Mouse (Mus musculus) Patski (cell line): ENCODE measurements around the gene Insl5. TPM values are rescaled to one million over a fixed set of nuclear protein-coding genes. Genes with fewer than 3 reads are reported as not detected.

ENCODE experiments used
- ATAC-seq: fragments of 100-300 bp; one replicate; pipeline ENCODE4 v1.8.0; 2021
- CTCF ChIA-PET: fragments of 350-600 bp; sonication (Branson Sonifier 250); formaldehyde crosslinking; loops from one replicate; lab custom pipeline; 2022; ENCODE audit warnings: inconsistent platforms; lab: Charles Lee
- POLR2A ChIA-PET: fragments of 350-600 bp; sonication (Branson Sonifier 250); formaldehyde crosslinking; loops from one replicate; lab custom pipeline; 2022; ENCODE audit warnings: antibody characterized with exemption, inconsistent platforms; lab: Charles Lee
- DNase-seq: peaks from one replicate; pipeline ENCODE4 v3.0.0-alpha.2; 2011; ENCODE audit warnings: low read depth, low spot score
- H3K27me3 ChIP-seq: fragments of 371-371 bp; one replicate; pipeline ENCODE4 v1.5.1; 2021
- CTCF ChIP-seq: fragments of 100-300 bp; IDR thresholded peaks from one replicate; pipeline ENCODE4 v1.5.1; 2021
- in situ Hi-C: fragments of 300-500 bp; cut with MboI; formaldehyde crosslinking; loops from 3 replicates; pipeline ENCODE4 v1.11.1; 2018; ENCODE audit warnings: low pct_unique_long_range_greater_than_20kb, mixed read lengths
- polyA plus RNA-seq: library from polyadenylated mRNA; unstranded; gene quantifications from one replicate; pipeline ENCODE4 v1.2.3, GENCODE M21; 2021

Gene Insl5
- polyA plus RNA-seq, 1 experiment from 2014 or later, result not detected

DNA sequence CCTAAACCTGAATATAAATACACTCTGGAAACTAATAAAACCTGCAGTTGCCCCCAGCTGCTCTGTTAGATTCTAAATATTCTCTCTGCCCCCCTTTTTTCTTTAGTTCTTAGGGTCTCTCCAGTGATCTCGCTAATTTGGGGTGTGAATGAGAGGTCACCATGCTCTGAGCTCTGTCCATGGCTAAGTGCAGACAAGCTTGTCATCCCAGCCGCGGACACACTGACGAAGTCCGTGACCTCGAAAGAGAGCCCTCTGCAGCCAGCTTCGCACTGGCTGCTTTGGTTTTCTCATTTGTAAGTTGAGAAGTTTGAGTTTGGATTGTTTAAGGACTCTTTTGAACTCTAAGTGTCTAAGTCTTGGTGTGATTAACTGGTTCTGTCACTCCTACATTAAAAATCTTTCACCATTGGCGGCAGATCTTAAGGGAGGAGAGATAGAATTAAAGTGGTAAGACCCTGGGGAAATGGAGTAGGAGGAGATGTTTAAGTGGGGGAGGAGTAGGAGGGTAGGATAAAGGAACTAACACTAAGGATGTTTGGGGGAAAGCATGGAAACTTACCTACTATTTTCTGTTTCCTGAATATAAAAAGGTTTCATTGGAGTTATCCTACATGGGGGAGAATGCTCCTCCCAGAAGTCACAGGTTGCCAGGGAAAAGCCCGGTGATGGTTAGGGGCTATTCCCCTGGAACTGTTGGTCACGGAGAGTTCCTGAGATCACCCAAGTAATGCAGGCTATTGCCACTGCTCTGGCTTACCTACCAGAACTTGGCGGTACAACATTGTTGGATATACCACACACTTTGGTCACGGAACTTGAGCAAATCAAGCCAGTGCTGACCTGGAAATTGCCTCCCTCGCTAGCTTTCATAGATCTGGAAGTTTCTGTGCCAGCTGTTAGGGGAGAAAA is 1.8 kb upstream of the Insl5 start:
- H3K27me3 ChIP-seq, result no peaks in the 10 kb centered on the region
- ChIA-PET POLR2A (no interaction called here), CTCF (interaction anchor here (0.5 kb wide), 1 partner anchor 8 kb away, joined by 3 read pairs; no protein-coding TSS in a partner anchor)
- DNase-seq, result no peak
- TF ChIP-seq CTCF, result no peak
- ATAC-seq, result no peak
- in situ Hi-C loops, result no loop called here

GRCm38 (mm10) chr4:103027745-103028144 is 1.1 kb upstream of the Insl5 start:
- ChIA-PET CTCF (interaction anchor here (0.5 kb wide), 1 partner anchor 9 kb away, joined by 3 read pairs; no protein-coding TSS in a partner anchor), POLR2A (no interaction called here)
- no peaks in the 10 kb centered on the region for H3K27me3 ChIP-seq
- TF ChIP-seq CTCF, result no peak
- in situ Hi-C loops, result no loop called here
- ATAC-seq, result no peak
- DNase-seq, result no peak

DNA sequence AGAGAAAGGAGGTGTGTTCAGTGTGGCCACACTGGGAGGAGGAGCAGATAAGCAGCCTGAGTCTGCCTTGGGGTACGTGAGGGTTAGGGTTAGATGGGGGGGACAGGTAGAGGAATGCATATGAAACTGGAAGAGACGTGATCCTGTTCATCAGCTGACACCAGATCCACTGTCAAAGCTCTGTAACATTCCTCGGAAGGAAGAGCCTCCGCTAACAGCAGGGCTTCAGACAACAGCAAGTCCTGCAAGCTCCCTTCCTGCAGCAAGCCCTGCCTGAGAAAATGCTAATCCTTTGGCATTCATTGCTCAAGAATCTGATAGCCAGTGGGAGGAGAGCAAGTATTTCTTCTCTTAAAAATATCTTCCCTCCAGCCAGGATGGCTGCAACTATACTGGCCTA is 13.2 kb downstream of the Insl5 start:
- no peak for TF ChIP-seq CTCF
- ChIA-PET POLR2A (no interaction called here), CTCF (interaction anchor here (0.7 kb wide), 1 partner anchor 87 kb away, joined by 3 read pairs; no protein-coding TSS in a partner anchor)
- ATAC-seq (no peak), DNase-seq (no peak)
- no peaks in the 10 kb centered on the region for H3K27me3 ChIP-seq
- in situ Hi-C loops, result no loop called here

DNA sequence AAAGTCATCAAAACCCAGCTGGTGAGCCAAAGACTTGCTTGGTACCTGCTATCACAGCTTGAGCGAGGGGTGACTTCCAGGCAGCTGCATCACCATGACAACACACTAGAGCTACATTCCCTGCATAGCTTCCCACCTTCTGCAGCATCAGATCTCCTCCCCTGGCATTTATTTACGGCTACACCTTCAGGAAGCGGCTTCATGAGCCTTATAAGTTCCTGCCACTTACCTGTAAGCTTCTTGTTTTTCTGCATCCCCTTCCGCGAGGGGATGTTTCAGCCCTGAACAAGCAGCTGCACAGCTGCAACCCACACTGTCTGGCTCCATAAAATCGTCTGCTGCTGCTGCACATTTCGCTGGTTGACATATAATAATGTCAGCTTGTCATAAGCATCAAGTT is 14.8 kb downstream of the Insl5 start:
- no peaks in the 10 kb centered on the region for H3K27me3 ChIP-seq
- in situ Hi-C loops, result no loop called here
- ATAC-seq (no peak), DNase-seq (no peak)
- POLR2A ChIA-PET, result interaction anchor here (0.6 kb wide), 1 partner anchor 154 kb away, joined by 3 read pairs; no protein-coding TSS in a partner anchor
- CTCF ChIA-PET, result no interaction called here
- no peak for TF ChIP-seq CTCF

DNA sequence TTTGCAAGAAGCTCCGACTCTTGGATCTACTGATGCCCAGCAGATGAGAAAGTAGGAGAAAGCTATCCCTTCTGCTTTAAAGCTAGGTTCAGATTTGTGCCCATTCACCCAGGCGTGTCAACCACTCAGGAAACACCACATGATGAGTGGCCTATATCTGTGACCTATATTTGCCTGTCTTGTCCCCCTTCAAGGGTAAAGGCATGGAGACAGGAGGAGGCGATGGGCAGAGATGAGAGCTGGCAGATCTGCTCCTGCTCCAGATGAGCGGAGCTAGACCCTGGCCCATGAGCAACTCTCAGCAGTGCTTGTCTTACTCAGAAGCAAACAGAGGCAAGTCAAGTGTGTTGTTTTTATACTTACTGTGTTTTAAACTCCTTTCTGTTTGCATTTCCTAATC is 15.9 kb downstream of the Insl5 start:
- POLR2A ChIA-PET, result no interaction called here
- ATAC-seq (no peak), DNase-seq (no peak)
- no peak for TF ChIP-seq CTCF
- in situ Hi-C loops, result no loop called here
- CTCF ChIA-PET, result no interaction called here
- no peaks in the 10 kb centered on the region for H3K27me3 ChIP-seq

GRCm38 (mm10) chr4:103006943-103007418 is 19.7 kb downstream of the Insl5 start:
- in situ Hi-C loops, result no loop called here
- no peak for TF ChIP-seq CTCF
- CTCF ChIA-PET, result interaction anchor here (1.9 kb wide), 1 partner anchor 20 kb away, joined by 7 read pairs; no protein-coding TSS in a partner anchor
- H3K27me3 ChIP-seq, result peaks cover 11% of the 10 kb centered on the region
- POLR2A ChIA-PET, result interaction anchor here (0.7 kb wide), 1 partner anchor 979 kb away, joined by 3 read pairs; no protein-coding TSS in a partner anchor
- ATAC-seq (peak; percentile 65), DNase-seq (peak; percentile 71)

- ChIA-PET CTCF (interaction anchor here (1.9 kb wide), 1 partner anchor 19 kb away, joined by 7 read pairs; no protein-coding TSS in a partner anchor), POLR2A (no interaction called here)
- DNase-seq (no peak), ATAC-seq (no peak)
- H3K27me3 ChIP-seq, result peaks cover 11% of the 10 kb centered on the region
- in situ Hi-C loops, result no loop called here
- TF ChIP-seq CTCF, result no peak
Observed at GRCm38 (mm10) chr4:103006266-103006665, 20.4 kb downstream of the Insl5 start.

- peaks cover 16% of the 10 kb centered on the region for H3K27me3 ChIP-seq
- POLR2A ChIA-PET, result no interaction called here
- CTCF ChIA-PET, result interaction anchor here (1.9 kb wide), 1 partner anchor 18 kb away, joined by 7 read pairs; no protein-coding TSS in a partner anchor
- DNase-seq, result no peak
- TF ChIP-seq CTCF, result no peak
- in situ Hi-C loops, result no loop called here
- ATAC-seq, result no peak
Observed at GRCm38 (mm10) chr4:103005190-103005945, 21.3 kb downstream of the Insl5 start.

GRCm38 (mm10) chr4:103004681-103005080 is 22.0 kb downstream of the Insl5 start:
- no peak for ATAC-seq
- ChIA-PET CTCF (no interaction called here), POLR2A (no interaction called here)
- in situ Hi-C loops, result no loop called here
- DNase-seq, result no peak
- no peak for TF ChIP-seq CTCF
- H3K27me3 ChIP-seq, result peaks cover 16% of the 10 kb centered on the region

GRCm38 (mm10) chr4:102991685-102992084 is 35.0 kb downstream of the Insl5 start:
- POLR2A ChIA-PET, result no interaction called here
- TF ChIP-seq CTCF, result no peak
- CTCF ChIA-PET, result no interaction called here
- ATAC-seq (no peak), DNase-seq (no peak)
- no peaks in the 10 kb centered on the region for H3K27me3 ChIP-seq
- in situ Hi-C loops, result no loop called here
